ENCODE assay signal across 11 mouse cellular contexts in the genomic region with DNA sequence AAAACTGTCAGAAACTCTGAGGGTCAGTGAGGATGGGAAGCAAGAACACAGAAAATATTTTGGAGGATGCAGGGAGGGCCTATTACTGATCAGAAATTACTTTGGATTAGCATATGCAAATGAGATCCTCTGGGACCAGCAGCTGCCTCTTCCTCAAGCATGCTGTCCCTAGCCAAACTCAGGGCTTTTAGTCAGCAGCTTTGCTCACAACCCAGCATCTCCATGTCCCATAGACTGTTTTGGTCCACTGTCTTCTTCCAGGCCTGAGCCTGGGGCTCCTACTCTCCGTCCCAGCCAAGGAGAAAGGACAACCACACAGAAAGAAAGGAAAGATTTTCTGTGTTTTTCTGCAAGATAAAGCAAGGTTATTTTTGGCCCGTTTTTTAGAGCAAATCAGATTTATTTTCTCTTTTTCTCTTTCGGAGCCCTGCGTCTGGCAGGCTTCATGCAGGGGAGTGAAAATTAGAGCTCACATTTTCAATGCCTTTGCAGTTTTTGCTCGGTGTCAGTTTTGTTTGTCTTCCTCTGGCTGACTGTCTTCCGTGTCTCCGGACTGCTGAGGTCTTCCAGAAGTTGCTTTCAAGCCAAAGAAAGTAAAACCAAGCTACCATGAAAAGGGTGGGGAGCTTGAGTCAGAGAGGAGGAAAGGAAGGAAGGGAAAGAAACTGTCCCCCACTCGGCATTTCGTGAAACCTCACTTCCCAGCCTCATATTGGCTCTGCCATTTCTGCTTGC.
DNase-seq lines count a peak whose midpoint lies in the region; ATAC-seq and TF ChIP-seq lines count a peak whose summit lies in the region.
"Had no signal": no experiment of that assay in that cellular context is flagged by ENCODE, and none has a peak within 500 bp of the region (broad histone marks: within the 10 kb centered on the region; RNA-seq: fewer than 3 reads in every experiment).

No protein-coding gene starts in this region.

- H3K9me3 ChIP-seq in heart, embryonic 10.5 days, result no peaks in the 10 kb centered on the region
- H3K9me3 ChIP-seq: hindbrain, embryonic 15.5 days; neural tube, embryonic 12.5 days had no signal

- 44% methylated on average over 9 of the region's 9 CpGs for WGBS in heart, embryonic 10.5 days

- ATAC-seq in megakaryocyte-erythroid progenitor cell, adult 5-6 weeks (replicated peaks; ENCODE audit: low FRiP score, low TSS enrichment, poor library complexity, severe bottlenecking), result no peak

- DNase-seq in heart, adult 18-20 months, result peak; percentile 13 to 35
- no peak for DNase-seq in heart, postnatal 36 days
- DNase-seq in brain, embryonic 14.5 days (ENCODE audit: low read depth), result peak; percentile 37
- DNase-seq in heart, embryonic 10.5 days (ENCODE audit: low spot score), result no peak
- peak; percentile 34 for DNase-seq in kidney, postnatal 10 days
- DNase-seq in spleen, adult 18-20 months, result no peak
- no peak for DNase-seq in urinary bladder, postnatal 36 days (ENCODE audit: low spot score in 2 of 2)
- DNase-seq: cerebellum, postnatal 14 days had no signal

- no peak for TF ChIP-seq POLR2A in brain, embryonic 14.5 days (IDR thresholded peaks at IDR 0.05; ENCODE audit: borderline replicate concordance, extremely low read depth, insufficient read depth, insufficient read length, poor library complexity, severe bottlenecking)

- no peak for TF ChIP-seq CTCF in brain, embryonic 14.5 days (IDR thresholded peaks at IDR 0.05; ENCODE audit: borderline replicate concordance, extremely low read depth, insufficient read depth, insufficient read length)

- H3K4me3 ChIP-seq in heart, embryonic 10.5 days, result no peak overlapping the region
- H3K4me3 ChIP-seq: hindbrain, embryonic 15.5 days; neural tube, embryonic 12.5 days had no signal

- H3K4me1 ChIP-seq in heart, embryonic 10.5 days, result 0 out of 2 replicates have a peak, but pooled peaks cover 6% of the 10 kb centered on the region
- H3K4me1 ChIP-seq: hindbrain, embryonic 15.5 days; neural tube, embryonic 12.5 days had no signal

- H3K27me3 ChIP-seq in heart, embryonic 10.5 days (ENCODE audit: insufficient read depth, poor library complexity, severe bottlenecking), result no peaks in the 10 kb centered on the region
- H3K27me3 ChIP-seq: hindbrain, embryonic 15.5 days; neural tube, embryonic 12.5 days had no signal

- no peaks in the 10 kb centered on the region for H3K36me3 ChIP-seq in heart, embryonic 10.5 days
- H3K36me3 ChIP-seq: hindbrain, embryonic 15.5 days; neural tube, embryonic 12.5 days had no signal

- H3K27ac ChIP-seq in heart, embryonic 10.5 days, result 0 out of 2 replicates have a peak overlapping the region, but pooled peaks have one; percentile 29
- H3K27ac ChIP-seq: hindbrain, embryonic 15.5 days; neural tube, embryonic 12.5 days had no signal

- intact Hi-C loops in heart, postnatal 36 days (cut with DNase I), result loop anchor here (10.0 kb wide), 1 partner anchor 446 kb away; the partner anchor contains the start of gene Cdh11

Comparison
In these comparisons a context has a peak if more than half of its experiments do, and no peak if none do; other contexts are left out.
1. DNase-seq: peak in heart, adult 18-20 months (2 of 2), brain, embryonic 14.5 days (single experiment) and kidney, postnatal 10 days (single experiment); none in heart, postnatal 36 days (0 of 2), heart, embryonic 10.5 days (single experiment), spleen, adult 18-20 months (0 of 2) and urinary bladder, postnatal 36 days (0 of 2).